Mouse (Mus musculus) MEL (cell line): ENCODE results near the gene Fer.
A peak's percentile ranks its signal among the peaks of the same experiment; 100 is the strongest.

ENCODE experiments used
- E2F4 ChIP-seq: IDR thresholded peaks from 2 replicates; pipeline ENCODE4 v1.6.1; 2011; ENCODE audit warnings: low read depth, low read length, improper control_type of control experiment, borderline replicate concordance
- ETS1 ChIP-seq: IDR thresholded peaks from 2 replicates; pipeline ENCODE4 v1.6.1; 2012; ENCODE audit warnings: low read depth, mild to moderate bottlenecking, inconsistent platforms, low read length, improper control_type of control experiment, moderate library complexity
- MAX ChIP-seq: IDR thresholded peaks from 2 replicates; pipeline ENCODE4 v1.6.1; 2011; ENCODE audit warnings: low read length, improper control_type of control experiment
- POLR2A ChIP-seq, 2 experiments: IDR thresholded peaks; 2 replicates each; pipeline ENCODE4 v1.6.1; 2011 to 2012; ENCODE audit warnings: low read length in 2 of 2, mild to moderate bottlenecking in 2 of 2, control low read depth in 1 of 2, improper control_type of control experiment in 1 of 2, low read depth in 1 of 2, moderate library complexity in 1 of 2; ENCODE audit not compliant: control insufficient read depth in 1 of 2, insufficient read depth in 1 of 2, poor library complexity in 1 of 2
- RAD21 ChIP-seq: IDR thresholded peaks from 2 replicates; pipeline ENCODE4 v1.6.1; 2011; ENCODE audit warnings: mild to moderate bottlenecking, low read depth, low read length, improper control_type of control experiment
- ZC3H11A ChIP-seq: IDR thresholded peaks from 2 replicates; pipeline ENCODE4 v1.6.1; 2012; ENCODE audit warnings: low read depth, mild to moderate bottlenecking, inconsistent platforms, low read length, improper control_type of control experiment

DNA sequence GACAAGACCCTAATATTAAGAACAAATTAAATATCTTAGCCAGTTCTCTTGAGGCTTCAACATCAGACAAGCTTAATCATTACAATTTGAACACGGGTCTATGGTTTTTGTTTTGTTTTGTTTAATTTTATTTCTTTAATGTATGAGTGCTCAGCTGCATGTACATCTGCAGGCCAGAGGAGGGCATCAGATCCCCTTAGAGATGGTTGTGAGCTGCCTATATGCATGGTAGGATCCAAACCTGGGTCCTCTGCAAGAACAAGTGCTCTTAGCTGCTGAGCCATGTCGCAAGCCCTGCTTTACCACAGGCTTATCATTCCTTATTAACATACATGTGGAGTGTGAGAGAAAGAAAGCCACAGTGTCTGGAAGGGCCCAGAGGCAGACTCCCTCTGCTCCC is 163.6 kb downstream of the Fer start:
- TF ChIP-seq ZC3H11A = peak; percentile 25
- TF ChIP-seq POLR2A (IDR thresholded peaks at IDR 0.05; ENCODE audit: control insufficient read depth in 1 of 2, insufficient read depth in 1 of 2, low read depth in 1 of 2, low read length in 2 of 2, poor library complexity in 1 of 2) = no peak
- TF ChIP-seq MAX = no peak
- no peak for TF ChIP-seq E2F4
- no peak for TF ChIP-seq ETS1
- peak; percentile 57 for TF ChIP-seq RAD21
